Mouse (Mus musculus): Measurements from ENCODE around the gene Olfr811. TPM values are rescaled to one million over a fixed set of nuclear protein-coding genes. Genes with fewer than 3 reads are reported as not detected.

Olfr811 gene
- not detected in 2 replicates for polyA plus RNA-seq (2012; rRNA removed)

DNA sequence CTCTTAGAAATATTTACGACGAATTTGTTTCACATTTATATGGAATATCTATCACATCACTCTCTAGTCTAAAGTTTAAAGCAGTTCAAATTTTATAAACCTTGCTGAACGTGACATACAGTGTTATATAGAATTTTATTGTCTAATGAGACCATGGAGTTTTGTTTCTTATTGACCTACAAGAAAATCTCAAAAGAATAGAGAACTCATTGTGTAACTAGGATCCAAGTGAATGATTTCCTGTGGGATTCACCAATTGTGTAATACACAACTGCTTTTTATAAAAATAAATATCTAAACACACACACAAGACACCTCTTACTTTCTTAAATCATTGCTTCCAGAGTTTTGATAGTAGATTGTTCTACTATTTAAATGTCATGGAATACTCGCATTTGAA, at the start of gene Olfr811:
Olfr811 (minus strand) TSS at position 101 of the 400 bp plus-strand sequence.
- H3K27ac ChIP-seq (ENCODE audit: control insufficient read depth, insufficient read depth, low read depth, low read length): no peak within 1 kb of the TSS
- H3K27me3 ChIP-seq (ENCODE audit: control insufficient read depth, insufficient read depth, low read length): no peaks in the 10 kb centered on the region
- H3K4me3 ChIP-seq (ENCODE audit: control insufficient read depth, low read depth, low read length): no peak within 1 kb of the TSS
- no peaks in the 10 kb centered on the region for H3K4me1 ChIP-seq (ENCODE audit: control insufficient read depth, insufficient read depth, low read length)
- H3K36me3 ChIP-seq (ENCODE audit: control insufficient read depth, insufficient read depth, low read length): no peaks in the 10 kb centered on the region
- TF ChIP-seq POLR2A (IDR thresholded peaks at IDR 0.05; ENCODE audit: control insufficient read depth, low read depth, low read length): no peak
- TF ChIP-seq CTCF (IDR thresholded peaks at IDR 0.05; ENCODE audit: control insufficient read depth, insufficient read depth, insufficient replicate concordance, low read depth, low read length): no peak

DNA sequence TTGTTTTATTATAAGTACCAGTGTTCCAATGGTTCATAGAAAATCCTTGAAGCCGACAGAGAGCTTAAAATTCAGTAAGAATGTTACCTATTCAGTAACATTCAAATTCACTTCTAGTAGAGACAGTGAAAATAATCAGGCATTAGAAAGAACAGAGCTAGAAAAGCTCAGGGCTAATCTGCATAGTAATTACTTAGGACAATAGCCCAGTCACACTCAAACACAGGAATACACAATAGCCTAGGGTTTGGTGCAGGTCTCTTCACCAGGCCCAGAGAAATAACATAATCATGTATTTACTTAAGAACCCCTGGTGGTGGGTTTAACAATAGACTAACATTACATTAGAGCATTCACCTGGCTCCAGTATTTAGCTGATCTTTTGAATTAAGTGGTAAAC, 43.1 kb upstream of the Olfr811 start:
- Histone ChIP-seq H3K4me1 (ENCODE audit: control insufficient read depth, insufficient read depth, low read length) (no peaks in the 10 kb centered on the region), H3K27me3 (ENCODE audit: control insufficient read depth, insufficient read depth, low read length) (no peaks in the 10 kb centered on the region), H3K4me3 (ENCODE audit: control insufficient read depth, low read depth, low read length) (no peak overlapping the region), H3K27ac (ENCODE audit: control insufficient read depth, insufficient read depth, low read depth, low read length) (no peak overlapping the region), H3K36me3 (ENCODE audit: control insufficient read depth, insufficient read depth, low read length) (no peaks in the 10 kb centered on the region)
- TF ChIP-seq CTCF (IDR thresholded peaks at IDR 0.05; ENCODE audit: control insufficient read depth, insufficient read depth, insufficient replicate concordance, low read depth, low read length) (no peak), POLR2A (IDR thresholded peaks at IDR 0.05; ENCODE audit: control insufficient read depth, low read depth, low read length) (no peak)

DNA sequence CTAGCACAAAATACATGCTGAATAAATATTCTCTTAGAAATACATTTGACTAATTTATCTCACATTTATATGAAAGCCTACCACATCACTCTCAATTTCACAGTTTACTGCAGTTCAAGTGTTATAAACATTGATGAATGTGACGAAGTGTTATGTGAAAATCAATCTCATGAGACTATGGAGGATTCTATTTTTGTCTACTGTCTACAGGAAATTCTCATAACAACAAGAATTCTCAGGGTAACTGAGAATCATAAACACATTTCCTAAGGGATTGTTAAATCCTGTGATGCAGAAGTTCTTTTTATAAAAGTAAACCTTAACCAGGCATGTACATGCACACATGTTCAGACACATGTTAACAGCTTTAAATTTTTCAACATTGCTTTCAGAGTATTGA, 41.8 kb upstream of the Olfr811 start, which contains the start of gene Olfr812:
Olfr812 (minus strand) TSS at position 101 of the 400 bp plus-strand sequence.
- Histone ChIP-seq H3K27ac (ENCODE audit: control insufficient read depth, insufficient read depth, low read depth, low read length) (no peak within 1 kb of the TSS), H3K4me1 (ENCODE audit: control insufficient read depth, insufficient read depth, low read length) (no peaks in the 10 kb centered on the region), H3K27me3 (ENCODE audit: control insufficient read depth, insufficient read depth, low read length) (no peaks in the 10 kb centered on the region), H3K36me3 (ENCODE audit: control insufficient read depth, insufficient read depth, low read length) (no peaks in the 10 kb centered on the region), H3K4me3 (ENCODE audit: control insufficient read depth, low read depth, low read length) (no peak within 1 kb of the TSS)
- TF ChIP-seq CTCF (IDR thresholded peaks at IDR 0.05; ENCODE audit: control insufficient read depth, insufficient read depth, insufficient replicate concordance, low read depth, low read length) (no peak), POLR2A (IDR thresholded peaks at IDR 0.05; ENCODE audit: control insufficient read depth, low read depth, low read length) (no peak)

DNA sequence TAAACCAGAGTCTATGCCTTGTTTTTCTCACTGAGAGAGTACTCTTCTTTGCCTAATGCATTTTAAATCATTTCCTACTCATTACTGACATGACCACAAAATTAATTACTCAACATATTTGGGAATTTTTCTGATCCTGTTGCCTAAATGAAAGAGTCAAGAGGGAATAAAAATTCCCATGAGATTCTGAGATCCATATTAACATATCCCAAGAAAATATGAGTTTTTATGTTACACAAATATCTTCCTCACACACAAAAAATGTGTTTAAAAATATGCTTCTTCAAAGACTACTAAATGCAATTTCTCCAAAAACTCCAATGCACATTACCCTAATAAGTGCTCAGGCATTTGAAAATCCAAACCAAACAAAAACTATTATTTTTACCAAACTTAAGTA, 9.4 kb downstream of the Olfr811 start, which contains the start of gene Olfr810:
Olfr810 (minus strand) TSS at position 101 of the 400 bp plus-strand sequence.
- H3K4me1 ChIP-seq (ENCODE audit: control insufficient read depth, insufficient read depth, low read length): no peaks in the 10 kb centered on the region
- H3K27me3 ChIP-seq (ENCODE audit: control insufficient read depth, insufficient read depth, low read length): no peaks in the 10 kb centered on the region
- no peaks in the 10 kb centered on the region for H3K36me3 ChIP-seq (ENCODE audit: control insufficient read depth, insufficient read depth, low read length)
- TF ChIP-seq CTCF (IDR thresholded peaks at IDR 0.05; ENCODE audit: control insufficient read depth, insufficient read depth, insufficient replicate concordance, low read depth, low read length) (no peak), POLR2A (IDR thresholded peaks at IDR 0.05; ENCODE audit: control insufficient read depth, low read depth, low read length) (no peak)
- no peak within 1 kb of the TSS for H3K27ac ChIP-seq (ENCODE audit: control insufficient read depth, insufficient read depth, low read depth, low read length)
- H3K4me3 ChIP-seq (ENCODE audit: control insufficient read depth, low read depth, low read length): no peak within 1 kb of the TSS

DNA sequence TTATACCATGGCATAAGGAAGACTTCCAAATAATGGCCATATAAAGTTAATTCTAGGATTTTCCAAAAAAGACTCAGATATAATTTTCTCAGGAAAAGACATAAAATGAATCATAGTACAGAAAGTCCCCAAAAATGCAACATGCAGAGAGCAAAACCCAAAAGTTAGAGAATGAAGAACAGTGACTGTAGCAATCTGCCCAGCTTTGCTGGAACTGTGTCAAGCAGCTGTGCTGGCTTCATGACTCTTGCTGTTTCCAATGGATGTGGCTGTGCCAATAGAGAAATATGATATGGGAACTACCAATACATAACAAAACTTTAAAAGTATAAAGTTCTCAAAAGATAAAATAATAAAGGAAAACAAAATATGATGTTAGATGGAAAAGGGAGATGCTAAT, 26.1 kb downstream of the Olfr811 start:
- Histone ChIP-seq H3K4me1 (ENCODE audit: control insufficient read depth, insufficient read depth, low read length) (no peaks in the 10 kb centered on the region), H3K4me3 (ENCODE audit: control insufficient read depth, low read depth, low read length) (no peak overlapping the region), H3K36me3 (ENCODE audit: control insufficient read depth, insufficient read depth, low read length) (no peaks in the 10 kb centered on the region), H3K27ac (ENCODE audit: control insufficient read depth, insufficient read depth, low read depth, low read length) (no peak overlapping the region), H3K27me3 (ENCODE audit: control insufficient read depth, insufficient read depth, low read length) (no peaks in the 10 kb centered on the region)
- TF ChIP-seq POLR2A (IDR thresholded peaks at IDR 0.05; ENCODE audit: control insufficient read depth, low read depth, low read length): no peak
- no peak for TF ChIP-seq CTCF (IDR thresholded peaks at IDR 0.05; ENCODE audit: control insufficient read depth, insufficient read depth, insufficient replicate concordance, low read depth, low read length)

DNA sequence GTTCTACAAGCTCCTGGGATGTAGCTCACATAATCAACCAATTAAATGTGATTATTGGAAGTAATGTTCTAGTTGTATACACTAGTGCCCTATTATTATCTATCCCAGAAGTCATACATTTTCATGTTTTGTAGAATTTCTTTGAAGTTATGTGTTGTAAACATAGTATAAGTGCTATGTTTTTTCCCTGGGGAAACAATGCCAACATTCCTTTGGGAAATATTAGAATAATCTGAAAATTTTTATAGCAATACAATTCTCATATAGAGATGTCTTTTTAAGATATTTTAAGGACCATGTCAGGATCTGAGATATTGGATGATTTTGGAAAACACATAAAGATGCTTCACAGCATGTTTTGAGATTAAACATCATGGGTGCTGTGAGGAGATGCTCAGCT, 29.9 kb downstream of the Olfr811 start, which contains the start of gene Olfr809:
Olfr809 (plus strand) TSS at position 301 of the 400 bp plus-strand sequence.
- TF ChIP-seq POLR2A (IDR thresholded peaks at IDR 0.05; ENCODE audit: control insufficient read depth, low read depth, low read length) (no peak), CTCF (IDR thresholded peaks at IDR 0.05; ENCODE audit: control insufficient read depth, insufficient read depth, insufficient replicate concordance, low read depth, low read length) (no peak)
- Histone ChIP-seq H3K27me3 (ENCODE audit: control insufficient read depth, insufficient read depth, low read length) (no peaks in the 10 kb centered on the region), H3K27ac (ENCODE audit: control insufficient read depth, insufficient read depth, low read depth, low read length) (no peak within 1 kb of the TSS), H3K36me3 (ENCODE audit: control insufficient read depth, insufficient read depth, low read length) (no peaks in the 10 kb centered on the region), H3K4me1 (ENCODE audit: control insufficient read depth, insufficient read depth, low read length) (no peaks in the 10 kb centered on the region), H3K4me3 (ENCODE audit: control insufficient read depth, low read depth, low read length) (no peak within 1 kb of the TSS)

DNA sequence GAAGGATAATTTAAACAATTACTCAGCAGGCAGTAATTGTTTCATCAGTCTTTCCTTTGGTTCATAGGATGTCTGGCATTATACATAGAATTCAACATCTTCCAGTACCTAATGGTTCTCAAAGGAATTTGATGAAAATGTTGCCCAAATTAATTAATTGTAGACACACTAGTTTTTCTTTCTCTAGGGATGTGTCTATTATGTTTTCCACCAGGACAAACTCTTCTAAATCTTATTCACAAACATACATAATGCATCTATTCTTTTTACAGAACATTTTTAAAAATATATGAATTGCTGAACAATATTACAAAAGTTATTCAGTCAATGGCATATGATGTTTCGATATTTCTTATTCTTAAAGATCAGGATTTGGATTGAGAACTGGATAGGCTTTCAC, 39.0 kb downstream of the Olfr811 start, which contains the start of gene Olfr808:
Olfr808 (plus strand) TSS at position 301 of the 400 bp plus-strand sequence.
- Histone ChIP-seq H3K4me3 (ENCODE audit: control insufficient read depth, low read depth, low read length) (no peak within 1 kb of the TSS), H3K36me3 (ENCODE audit: control insufficient read depth, insufficient read depth, low read length) (no peaks in the 10 kb centered on the region), H3K27ac (ENCODE audit: control insufficient read depth, insufficient read depth, low read depth, low read length) (no peak within 1 kb of the TSS), H3K27me3 (ENCODE audit: control insufficient read depth, insufficient read depth, low read length) (no peaks in the 10 kb centered on the region), H3K4me1 (ENCODE audit: control insufficient read depth, insufficient read depth, low read length) (no peaks in the 10 kb centered on the region)
- TF ChIP-seq POLR2A (IDR thresholded peaks at IDR 0.05; ENCODE audit: control insufficient read depth, low read depth, low read length): no peak
- no peak for TF ChIP-seq CTCF (IDR thresholded peaks at IDR 0.05; ENCODE audit: control insufficient read depth, insufficient read depth, insufficient replicate concordance, low read depth, low read length)

All from testis, adult 2 months (tissue).